Mouse (Mus musculus): ENCODE measurements around the gene App. TPM values are rescaled to one million over a fixed set of nuclear protein-coding genes. Genes with fewer than 3 reads are reported as not detected.
A peak's percentile ranks its signal among the peaks of the same experiment; 100 is the strongest.

Gene App
- total and polyA plus RNA-seq, 3 experiments: 90.6 to 142 (median 141) TPM

DNA sequence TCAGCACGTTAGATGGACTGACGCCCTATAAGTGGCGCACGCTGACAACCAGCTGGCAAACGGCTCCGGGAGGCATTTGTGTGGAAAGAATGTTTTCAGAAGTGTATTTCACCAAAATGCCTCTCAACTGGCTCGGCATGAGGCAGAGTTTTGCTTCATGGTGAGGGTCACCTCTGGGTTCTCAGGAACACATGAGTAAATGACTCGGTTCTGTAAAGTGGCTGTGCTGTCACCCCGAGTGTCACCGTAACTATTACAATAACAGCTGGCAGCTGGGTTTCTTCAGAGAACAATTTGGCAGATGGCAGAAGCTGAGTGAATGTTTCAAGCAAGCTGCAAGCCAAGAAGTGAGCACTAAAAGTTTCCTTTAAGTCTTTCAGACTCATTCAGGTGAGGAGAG, 85.4 kb downstream of the App start:
- Histone ChIP-seq H3K27ac (no peak overlapping the region), H3K36me3 (ENCODE audit: control insufficient read depth, insufficient read depth, low read length) (no peaks in the 10 kb centered on the region; the same call in 1 of the 2 replicates), H3K79me2 (replicated peaks; ENCODE audit: control insufficient read depth, insufficient read depth, low read length) (no peaks in the 10 kb centered on the region), H3K4me1 (ENCODE audit: control insufficient read depth, insufficient read depth, low read length) (no peaks in the 10 kb centered on the region; the same call in 1 of the 2 replicates), H3K27me3 (ENCODE audit: control insufficient read depth, insufficient read depth, low read length) (no peaks in the 10 kb centered on the region), H3K9ac (ENCODE audit: low read depth, low read length) (no peak overlapping the region), H3K4me3 (no peak overlapping the region)
- intact Hi-C loops (cut with DNase I): no loop called here
- TF ChIP-seq CTCF (IDR thresholded peaks at IDR 0.05) (no peak), POLR2A (IDR thresholded peaks at IDR 0.05; ENCODE audit: insufficient read depth, low read depth, low read length) (no peak), EP300 (IDR thresholded peaks at IDR 0.05; ENCODE audit: insufficient read depth, low read depth, low read length) (no peak)
- WGBS: 65% methylated on average over 10 of the region's 10 CpGs
- no peak for DNase-seq

DNA sequence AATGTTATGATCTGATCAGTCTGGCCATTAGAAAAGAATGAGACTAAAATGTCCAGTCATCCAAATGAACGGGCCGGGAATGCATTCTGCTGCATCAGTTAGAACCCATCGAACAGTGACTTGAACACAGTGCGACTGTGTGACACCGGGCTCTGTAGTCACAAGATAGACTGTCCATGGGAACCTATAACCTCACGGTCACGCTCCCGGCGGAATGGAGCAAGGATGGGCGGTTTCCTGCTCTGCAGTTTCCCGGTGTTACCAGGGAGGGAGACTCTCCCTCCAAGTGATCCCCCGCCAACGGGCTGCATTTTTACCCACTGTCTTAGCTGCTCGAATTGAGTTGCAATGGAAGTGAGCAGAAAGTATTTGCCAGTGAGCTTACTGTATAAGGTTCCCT, 87.3 kb downstream of the App start:
- H3K27me3 ChIP-seq (ENCODE audit: control insufficient read depth, insufficient read depth, low read length): no peaks in the 10 kb centered on the region
- intact Hi-C loops (cut with DNase I): no loop called here
- no peaks in the 10 kb centered on the region; the same call in 1 of the 2 replicates for H3K36me3 ChIP-seq (ENCODE audit: control insufficient read depth, insufficient read depth, low read length)
- H3K9ac ChIP-seq (ENCODE audit: low read depth, low read length): no peak overlapping the region
- WGBS: 68% methylated on average over 14 of the region's 14 CpGs
- no peak overlapping the region for H3K4me3 ChIP-seq
- TF ChIP-seq EP300 (IDR thresholded peaks at IDR 0.05; ENCODE audit: insufficient read depth, low read depth, low read length): no peak
- TF ChIP-seq POLR2A (IDR thresholded peaks at IDR 0.05; ENCODE audit: insufficient read depth, low read depth, low read length): no peak
- TF ChIP-seq CTCF (IDR thresholded peaks at IDR 0.05): peak; percentile 29; the same call in 1 of the 2 replicates
- no peaks in the 10 kb centered on the region for H3K79me2 ChIP-seq (replicated peaks; ENCODE audit: control insufficient read depth, insufficient read depth, low read length)
- DNase-seq: no peak
- H3K27ac ChIP-seq: no peak overlapping the region
- H3K4me1 ChIP-seq (ENCODE audit: control insufficient read depth, insufficient read depth, low read length): no peaks in the 10 kb centered on the region; the same call in 1 of the 2 replicates

DNA sequence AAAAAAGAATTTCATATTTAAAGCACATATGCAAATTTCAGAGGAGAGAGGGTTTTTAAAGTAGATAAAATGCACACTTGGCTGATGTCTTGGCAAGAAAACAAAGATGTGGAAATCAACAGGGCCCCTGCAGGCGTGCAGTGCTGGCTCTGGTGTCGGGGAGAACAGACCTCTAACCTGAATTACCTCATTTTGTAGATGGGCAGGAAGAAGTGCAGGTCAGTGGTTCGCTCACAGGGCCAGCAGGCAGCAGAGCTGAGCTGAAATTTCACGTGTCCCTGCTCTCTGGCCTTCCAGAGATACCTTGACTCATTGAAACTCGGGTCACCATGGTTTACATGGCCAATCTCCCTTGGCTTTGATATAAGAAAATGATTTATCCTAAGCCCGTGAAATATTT, 87.7 kb downstream of the App start:
- no peak for DNase-seq
- no peak overlapping the region for H3K9ac ChIP-seq (ENCODE audit: low read depth, low read length)
- intact Hi-C loops (cut with DNase I): no loop called here
- no peak overlapping the region for H3K27ac ChIP-seq
- WGBS: 54% methylated on average over 6 of the region's 6 CpGs
- no peak overlapping the region for H3K4me3 ChIP-seq
- no peaks in the 10 kb centered on the region; the same call in 1 of the 2 replicates for H3K4me1 ChIP-seq (ENCODE audit: control insufficient read depth, insufficient read depth, low read length)
- TF ChIP-seq CTCF (IDR thresholded peaks at IDR 0.05) (no peak), EP300 (IDR thresholded peaks at IDR 0.05; ENCODE audit: insufficient read depth, low read depth, low read length) (no peak), POLR2A (IDR thresholded peaks at IDR 0.05; ENCODE audit: insufficient read depth, low read depth, low read length) (no peak)
- H3K36me3 ChIP-seq (ENCODE audit: control insufficient read depth, insufficient read depth, low read length): no peaks in the 10 kb centered on the region; the same call in 1 of the 2 replicates
- H3K79me2 ChIP-seq (replicated peaks; ENCODE audit: control insufficient read depth, insufficient read depth, low read length): no peaks in the 10 kb centered on the region
- no peaks in the 10 kb centered on the region for H3K27me3 ChIP-seq (ENCODE audit: control insufficient read depth, insufficient read depth, low read length)

DNA sequence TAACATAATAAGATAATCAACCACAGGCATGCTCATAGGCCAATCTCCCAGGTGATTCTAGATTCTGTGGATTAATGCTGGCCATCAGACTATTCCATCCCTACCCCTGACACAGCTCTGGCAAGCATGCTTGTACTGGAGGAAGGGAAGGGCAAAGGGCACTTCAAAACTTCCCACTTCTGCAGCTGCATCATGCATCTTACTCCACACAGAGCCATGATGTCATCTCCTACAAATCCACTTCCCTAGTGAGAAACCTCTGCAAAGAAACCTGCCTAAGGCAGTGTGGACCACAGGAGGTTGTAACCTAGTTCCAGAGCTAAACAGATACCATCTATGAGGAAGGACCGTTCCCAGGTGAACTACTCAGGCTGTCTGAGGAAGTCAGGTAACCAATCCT, 89.4 kb downstream of the App start:
- intact Hi-C loops (cut with DNase I): no loop called here
- no peak overlapping the region for H3K27ac ChIP-seq
- no peak for TF ChIP-seq CTCF (IDR thresholded peaks at IDR 0.05)
- no peak for TF ChIP-seq POLR2A (IDR thresholded peaks at IDR 0.05; ENCODE audit: insufficient read depth, low read depth, low read length)
- no peak for TF ChIP-seq EP300 (IDR thresholded peaks at IDR 0.05; ENCODE audit: insufficient read depth, low read depth, low read length)

DNA sequence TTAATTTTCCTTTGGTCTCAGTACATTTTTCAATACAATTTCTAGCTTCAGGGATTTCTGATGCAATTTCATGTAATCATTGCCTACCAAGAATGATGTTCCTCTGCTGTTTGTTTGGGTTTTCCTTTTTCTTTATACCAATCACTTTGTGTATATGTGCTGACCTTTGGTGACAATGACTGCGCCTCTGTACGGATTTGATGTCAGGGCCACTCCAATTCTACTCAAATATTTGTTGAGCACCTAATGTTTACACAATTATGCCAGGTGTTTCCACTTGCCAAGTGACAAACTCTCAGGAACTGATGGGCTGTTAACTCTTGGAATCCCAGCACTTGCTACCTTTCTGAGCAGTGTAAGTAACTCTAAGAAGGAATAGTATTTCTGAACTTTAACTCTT, 98.2 kb downstream of the App start:
- TF ChIP-seq CTCF (IDR thresholded peaks at IDR 0.05): no peak
- TF ChIP-seq EP300 (IDR thresholded peaks at IDR 0.05; ENCODE audit: insufficient read depth, low read depth, low read length): no peak
- no peaks in the 10 kb centered on the region for H3K4me1 ChIP-seq (ENCODE audit: control insufficient read depth, insufficient read depth, low read length)
- H3K27ac ChIP-seq: no peak overlapping the region
- 85% methylated on average over 2 of the region's 2 CpGs for WGBS
- peaks cover 2% of the 10 kb centered on the region; the same call in 1 of the 2 replicates for H3K36me3 ChIP-seq (ENCODE audit: control insufficient read depth, insufficient read depth, low read length)
- DNase-seq: no peak
- no peak overlapping the region for H3K4me3 ChIP-seq
- H3K79me2 ChIP-seq (replicated peaks; ENCODE audit: control insufficient read depth, insufficient read depth, low read length): no peaks in the 10 kb centered on the region
- no peak overlapping the region for H3K9ac ChIP-seq (ENCODE audit: low read depth, low read length)
- no peaks in the 10 kb centered on the region for H3K27me3 ChIP-seq (ENCODE audit: control insufficient read depth, insufficient read depth, low read length)
- intact Hi-C loops (cut with DNase I): no loop called here

More for the DNA sequence above, 89.4 kb downstream of the App start:
- no peak for DNase-seq
- no peak overlapping the region for H3K4me3 ChIP-seq
- H3K27me3 ChIP-seq (ENCODE audit: control insufficient read depth, insufficient read depth, low read length): no peaks in the 10 kb centered on the region
- no peak overlapping the region for H3K9ac ChIP-seq (ENCODE audit: low read depth, low read length)
- no peaks in the 10 kb centered on the region; the same call in 1 of the 2 replicates for H3K36me3 ChIP-seq (ENCODE audit: control insufficient read depth, insufficient read depth, low read length)
- 81% methylated on average over 1 of the region's 1 CpGs for WGBS
- no peaks in the 10 kb centered on the region; the same call in 1 of the 2 replicates for H3K4me1 ChIP-seq (ENCODE audit: control insufficient read depth, insufficient read depth, low read length)
- no peaks in the 10 kb centered on the region for H3K79me2 ChIP-seq (replicated peaks; ENCODE audit: control insufficient read depth, insufficient read depth, low read length)

DNA sequence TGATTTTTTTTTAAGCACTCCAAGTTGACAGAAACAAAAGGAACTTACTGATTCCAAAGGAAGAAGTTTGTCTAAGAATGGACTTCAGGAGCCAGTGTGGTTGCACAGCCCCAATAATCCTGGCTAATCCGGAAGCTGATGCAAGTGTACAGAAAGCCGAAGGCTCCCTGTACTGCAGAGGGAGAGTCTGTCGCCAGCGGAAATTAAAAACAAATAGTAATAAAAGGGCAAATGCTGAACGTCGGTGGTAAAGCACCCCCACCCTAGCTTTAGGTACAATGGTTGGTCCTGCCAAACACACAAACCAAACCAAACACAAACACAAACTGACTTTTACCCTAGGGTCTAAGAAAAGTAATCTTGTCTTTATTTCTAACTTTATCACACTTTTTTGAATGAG, 98.7 kb downstream of the App start:
- no peaks in the 10 kb centered on the region for H3K27me3 ChIP-seq (ENCODE audit: control insufficient read depth, insufficient read depth, low read length)
- intact Hi-C loops (cut with DNase I): loop anchor here (5.0 kb wide), 1 partner anchor 48 kb away; no protein-coding TSS in a partner anchor
- peaks cover 2% of the 10 kb centered on the region; the same call in 1 of the 2 replicates for H3K36me3 ChIP-seq (ENCODE audit: control insufficient read depth, insufficient read depth, low read length)
- H3K4me1 ChIP-seq (ENCODE audit: control insufficient read depth, insufficient read depth, low read length): peaks cover 2% of the 10 kb centered on the region; the same call in 1 of the 2 replicates
- H3K79me2 ChIP-seq (replicated peaks; ENCODE audit: control insufficient read depth, insufficient read depth, low read length): no peaks in the 10 kb centered on the region
- no peak for TF ChIP-seq EP300 (IDR thresholded peaks at IDR 0.05; ENCODE audit: insufficient read depth, low read depth, low read length)
- TF ChIP-seq POLR2A (IDR thresholded peaks at IDR 0.05; ENCODE audit: insufficient read depth, low read depth, low read length): no peak
- TF ChIP-seq CTCF (IDR thresholded peaks at IDR 0.05): no peak
- no peak overlapping the region for H3K4me3 ChIP-seq
- no peak overlapping the region for H3K27ac ChIP-seq
- no peak for DNase-seq
- 90% methylated on average over 6 of the region's 6 CpGs for WGBS
- no peak overlapping the region for H3K9ac ChIP-seq (ENCODE audit: low read depth, low read length)

All from heart, adult 2 months (tissue).